Mouse (Mus musculus): ENCODE measurements around the gene Gdf1. TPM values are rescaled to one million over a fixed set of nuclear protein-coding genes. Genes with fewer than 3 reads are reported as not detected.

Gdf1 gene
- not detected in 2 replicates for total RNA-seq (2015)
- total RNA-seq (2017), result not detected in 2 replicates

GRCm38 (mm10) chr8:70329124-70329834 lies at the start of gene Gdf1:
Gene Gdf1, plus strand, starts transcription at chr8:70329817.
- ATAC-seq (replicated peaks; ENCODE audit: poor library complexity), result no peak

- no peak for ATAC-seq (replicated peaks; ENCODE audit: poor library complexity)
These were observed 48.6 kb upstream of the Gdf1 start for GRCm38 (mm10) chr8:70281001-70281400.

- ATAC-seq (replicated peaks; ENCODE audit: poor library complexity), result peak; percentile 93
These were observed 46.9 kb upstream of the Gdf1 start, which contains the start of gene Homer3 for GRCm38 (mm10) chr8:70282603-70283135. Gene Homer3, plus strand, starts transcription at chr8:70282827.

GRCm38 (mm10) chr8:70283136-70284077 lies 46.2 kb upstream of the Gdf1 start:
- no peak for ATAC-seq (replicated peaks; ENCODE audit: poor library complexity)

DNA sequence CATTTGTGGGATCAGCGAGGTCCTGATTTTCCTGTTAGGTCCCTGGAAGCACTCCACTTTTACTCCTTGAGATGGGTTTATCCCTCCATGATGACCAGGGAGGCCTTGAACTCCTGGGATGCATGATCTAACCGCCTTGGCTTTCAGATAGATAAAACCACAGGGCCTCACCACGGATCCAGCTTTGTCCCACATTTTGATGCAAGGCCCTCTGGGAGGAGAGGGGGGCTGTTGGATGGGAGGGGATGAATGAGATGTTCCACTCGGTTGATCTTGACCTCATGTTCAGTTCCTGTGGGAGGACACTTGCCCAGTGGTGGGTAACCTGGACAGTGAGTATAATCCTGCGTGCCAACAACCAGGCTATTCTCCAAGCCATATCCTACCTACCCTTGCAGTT lies 45.2 kb upstream of the Gdf1 start:
- no peak for ATAC-seq (replicated peaks; ENCODE audit: poor library complexity)

DNA sequence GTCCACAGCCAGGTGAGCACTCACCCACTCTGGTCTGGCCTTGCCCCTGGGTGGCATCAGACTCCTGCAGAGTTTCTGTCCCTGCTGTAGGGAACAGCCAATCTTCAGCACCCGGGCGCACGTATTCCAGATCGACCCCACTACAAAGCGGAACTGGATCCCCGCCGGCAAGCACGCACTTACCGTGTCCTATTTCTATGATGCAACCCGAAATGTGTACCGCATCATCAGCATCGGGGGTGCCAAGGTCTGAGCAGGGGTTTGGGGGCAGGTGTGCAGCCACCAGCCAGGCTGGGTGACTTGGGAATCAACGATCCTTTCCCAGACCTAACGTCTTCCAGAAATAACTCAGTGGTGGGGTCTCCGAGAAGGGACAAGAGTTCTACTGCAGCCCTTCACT lies 44.3 kb upstream of the Gdf1 start:
- no peak for ATAC-seq (replicated peaks; ENCODE audit: poor library complexity)

DNA sequence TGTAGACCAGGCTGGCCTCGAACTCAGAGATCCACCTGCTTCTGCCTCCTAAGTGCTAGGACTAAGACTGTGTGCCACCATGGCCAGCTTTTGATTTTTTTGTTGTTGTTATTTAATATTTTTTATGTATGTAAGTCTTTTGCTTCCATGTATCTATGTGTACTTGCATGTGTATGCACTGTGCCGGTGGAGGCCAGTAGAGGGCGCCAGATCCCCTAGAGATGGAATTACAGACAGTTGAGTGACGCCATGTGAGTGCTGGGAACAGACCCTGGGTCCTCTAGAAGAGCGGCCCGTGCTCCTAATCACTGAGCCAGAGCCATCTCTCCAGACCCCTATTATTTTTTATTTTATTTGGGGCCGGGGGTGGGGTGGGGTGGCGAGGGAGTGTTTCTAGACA lies 42.9 kb upstream of the Gdf1 start:
- no peak for ATAC-seq (replicated peaks; ENCODE audit: poor library complexity)

- no peak for ATAC-seq (replicated peaks; ENCODE audit: poor library complexity)
These were observed 35.6 kb upstream of the Gdf1 start for GRCm38 (mm10) chr8:70293988-70294405.

- no peak; the same call in 1 of the 2 replicates for ATAC-seq (replicated peaks; ENCODE audit: poor library complexity)
These were observed 28.7 kb upstream of the Gdf1 start for GRCm38 (mm10) chr8:70300881-70301280.

- peak; percentile 95 for ATAC-seq (replicated peaks; ENCODE audit: poor library complexity)
These were observed 27.2 kb upstream of the Gdf1 start, which contains the start of the genes Ddx49 and Cope for GRCm38 (mm10) chr8:70302358-70302890. Gene Ddx49, minus strand, starts transcription at chr8:70302489. Gene Cope, plus strand, starts transcription at chr8:70302518.

DNA sequence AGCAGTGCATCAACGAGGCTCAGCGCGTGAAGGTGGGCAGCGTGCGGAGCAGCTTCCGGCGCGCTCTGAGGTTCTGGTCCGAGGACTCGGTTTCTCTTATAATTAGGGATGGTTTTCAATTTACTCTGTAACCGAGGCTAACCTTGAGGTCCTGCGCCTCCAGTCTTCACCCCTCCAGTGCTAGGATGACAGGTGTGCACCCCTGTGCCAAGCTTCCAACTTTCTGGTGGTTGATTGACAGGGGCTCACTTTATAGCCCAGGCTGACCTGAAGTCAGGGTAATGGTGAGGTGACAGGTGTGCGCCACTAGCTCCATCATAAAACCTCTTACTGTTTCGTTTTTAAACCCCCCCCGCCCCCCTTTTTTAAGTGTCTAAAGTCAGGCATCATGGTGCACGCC lies 26.7 kb upstream of the Gdf1 start:
- no peak for ATAC-seq (replicated peaks; ENCODE audit: poor library complexity)

DNA sequence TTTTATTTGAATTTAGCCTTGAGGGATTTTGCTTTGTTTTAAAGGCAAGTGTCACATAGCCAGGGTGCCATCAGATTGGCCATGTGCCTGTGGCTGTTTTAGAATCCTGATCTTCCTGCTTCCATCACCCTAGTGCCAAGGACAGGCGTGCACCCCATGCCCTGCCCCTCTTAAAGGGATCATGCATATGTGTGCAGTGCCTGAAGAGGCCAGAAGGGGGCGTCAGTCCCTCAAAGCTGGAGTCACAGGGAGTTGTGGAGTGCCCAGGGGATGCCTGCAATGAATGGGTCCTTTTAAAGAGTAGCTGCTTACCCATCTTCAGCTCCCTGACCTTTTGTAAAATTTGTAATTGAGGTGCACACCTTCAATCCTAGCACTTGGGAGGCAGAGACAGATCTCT lies 20.3 kb upstream of the Gdf1 start:
- ATAC-seq (replicated peaks; ENCODE audit: poor library complexity), result peak; percentile 89

- no peak for ATAC-seq (replicated peaks; ENCODE audit: poor library complexity)
These were observed 16.2 kb upstream of the Gdf1 start for GRCm38 (mm10) chr8:70313399-70313798.

- peak; percentile 51 for ATAC-seq (replicated peaks; ENCODE audit: poor library complexity)
These were observed 13.8 kb upstream of the Gdf1 start, which contains the start of gene Cers1 for GRCm38 (mm10) chr8:70315624-70316510. Gene Cers1, plus strand, starts transcription at chr8:70315775.

DNA sequence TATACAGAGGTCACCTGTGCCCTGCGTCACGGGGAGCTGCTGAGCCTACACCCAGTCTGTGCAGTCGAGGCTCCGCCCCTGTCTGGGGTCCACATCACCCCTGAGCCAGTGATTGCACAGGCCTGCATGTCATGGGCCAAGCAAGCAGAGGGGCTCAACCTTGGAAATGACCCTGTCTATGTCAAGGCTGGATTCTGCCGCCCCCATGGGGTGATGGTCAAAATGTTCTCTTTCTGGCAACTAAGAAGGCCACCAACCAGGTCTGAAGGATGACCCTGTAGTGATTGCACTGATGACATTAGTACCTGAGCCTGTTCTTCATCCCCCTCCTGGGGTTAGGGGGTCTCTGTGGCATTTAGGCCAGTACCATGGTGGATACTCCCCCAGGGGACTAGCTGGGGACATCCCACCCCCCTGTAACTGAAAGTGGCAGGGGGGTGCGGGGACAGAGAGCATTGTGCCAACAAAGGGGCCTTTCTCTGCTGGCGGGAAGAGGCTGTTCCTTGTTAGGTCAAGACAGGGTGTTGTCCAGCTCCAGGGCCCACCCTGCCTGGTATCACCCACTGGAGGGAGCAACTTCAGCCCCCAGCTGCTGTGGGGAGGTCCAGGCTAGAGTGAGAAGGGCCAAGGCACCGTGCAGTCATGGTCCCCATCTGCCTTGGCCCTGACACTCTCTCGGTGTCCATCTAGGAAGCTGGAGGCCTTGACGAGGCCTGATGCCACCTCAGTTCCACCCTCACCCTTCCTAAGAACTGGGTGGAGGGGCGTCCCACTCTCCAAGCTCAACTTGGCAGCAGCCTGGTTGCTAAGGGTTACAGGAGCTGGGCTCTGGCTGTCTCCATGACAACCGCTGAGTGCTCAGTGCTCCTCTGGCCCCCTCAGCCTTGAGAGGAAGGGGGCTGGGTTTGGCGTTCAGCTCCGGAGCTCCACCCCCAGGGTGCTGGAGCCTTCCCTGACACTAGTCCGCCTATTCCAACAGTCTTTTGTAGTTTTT lies 12.8 kb upstream of the Gdf1 start:
- ATAC-seq (replicated peaks; ENCODE audit: poor library complexity), result 0 out of 2 replicates have a peak, but pooled peaks have one; percentile 13

GRCm38 (mm10) chr8:70317872-70318271 lies 11.7 kb upstream of the Gdf1 start:
- ATAC-seq (replicated peaks; ENCODE audit: poor library complexity), result no peak

GRCm38 (mm10) chr8:70323716-70324115 lies 5.9 kb upstream of the Gdf1 start:
- ATAC-seq (replicated peaks; ENCODE audit: poor library complexity), result 0 out of 2 replicates have a peak, but pooled peaks have one; percentile 26

DNA sequence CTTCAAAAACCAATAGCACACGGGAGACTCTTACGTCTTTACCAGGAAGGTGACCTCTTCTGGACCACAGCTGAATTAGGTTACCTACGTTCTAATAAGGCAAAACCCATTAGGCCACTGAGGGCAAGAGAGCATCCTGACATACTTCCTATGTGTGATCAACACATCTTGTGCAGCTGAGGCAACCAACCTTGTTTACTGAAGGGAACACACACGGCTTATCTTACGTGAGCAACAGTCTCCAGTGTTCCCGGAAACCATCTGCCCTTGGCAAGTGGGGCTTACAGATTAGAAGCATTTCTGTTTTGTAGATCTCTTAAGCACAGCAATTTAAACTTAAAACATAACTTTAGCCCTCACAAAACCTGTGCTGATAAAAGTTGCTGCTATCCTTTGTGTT lies 2.1 kb upstream of the Gdf1 start:
- ATAC-seq (replicated peaks; ENCODE audit: poor library complexity), result peak; percentile 69
